Mouse (Mus musculus) E14TG2a.4 (cell line): ENCODE measurements around the gene Pgap3.

Source experiments
- CTCF ChIP-seq: conservative IDR thresholded peaks from 2 replicates; pipeline ENCODE4 v1.5.1; 2014; ENCODE audit warnings: low read length
- NANOG ChIP-seq: IDR thresholded peaks from 2 replicates; pipeline ENCODE4 v1.6.1; 2014; ENCODE audit warnings: borderline replicate concordance, low read length, mixed read lengths

DNA sequence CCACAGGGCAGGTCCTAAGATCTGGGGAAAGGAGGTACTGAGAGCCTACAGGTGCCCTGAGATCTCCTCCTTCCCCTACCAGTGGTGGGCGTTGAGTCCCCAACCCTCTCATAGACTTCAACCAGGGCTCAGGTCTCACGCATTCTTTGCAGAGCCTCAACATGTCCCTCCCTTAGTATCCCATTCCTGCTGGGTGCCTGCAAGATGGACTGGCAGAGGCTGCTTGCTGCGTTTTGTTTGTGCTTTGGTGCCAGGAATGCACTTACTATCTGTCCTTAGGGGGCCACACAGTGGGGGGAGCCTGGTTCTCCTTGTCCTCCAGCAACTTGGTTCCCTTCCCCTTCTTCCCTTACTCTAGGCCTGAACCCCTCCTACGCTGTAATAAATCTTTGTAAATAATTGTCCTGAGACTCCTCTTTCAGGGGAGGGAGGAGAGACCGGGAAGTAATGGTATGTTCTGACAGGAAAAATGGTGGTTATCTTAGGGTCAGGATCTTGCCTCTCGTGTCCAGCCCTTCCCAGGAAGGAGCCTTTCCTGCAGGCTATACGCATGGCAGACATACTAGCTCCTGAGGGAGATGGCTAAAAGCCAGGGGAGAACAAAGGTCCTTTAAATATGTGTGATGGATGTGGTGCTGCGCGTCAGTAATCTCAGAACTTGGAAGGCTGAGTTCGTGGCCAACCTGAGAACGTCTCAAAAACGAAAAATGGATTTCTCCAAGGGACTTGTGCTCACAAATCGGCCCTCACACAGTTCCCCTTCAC, 42.7 kb downstream of the Pgap3 start:
- TF ChIP-seq CTCF (no peak), NANOG (no peak)
